Mouse (Mus musculus): ENCODE results near the gene Dip2c.

Dip2c gene

GRCm38 (mm10) chr13:9426267-9426666 is 149.9 kb downstream of the Dip2c start:
- DNase-seq: no peak

GRCm38 (mm10) chr13:9426779-9427178 is 150.5 kb downstream of the Dip2c start:
- DNase-seq: no peak

GRCm38 (mm10) chr13:9429884-9430283 is 153.6 kb downstream of the Dip2c start:
- no peak for DNase-seq

DNA sequence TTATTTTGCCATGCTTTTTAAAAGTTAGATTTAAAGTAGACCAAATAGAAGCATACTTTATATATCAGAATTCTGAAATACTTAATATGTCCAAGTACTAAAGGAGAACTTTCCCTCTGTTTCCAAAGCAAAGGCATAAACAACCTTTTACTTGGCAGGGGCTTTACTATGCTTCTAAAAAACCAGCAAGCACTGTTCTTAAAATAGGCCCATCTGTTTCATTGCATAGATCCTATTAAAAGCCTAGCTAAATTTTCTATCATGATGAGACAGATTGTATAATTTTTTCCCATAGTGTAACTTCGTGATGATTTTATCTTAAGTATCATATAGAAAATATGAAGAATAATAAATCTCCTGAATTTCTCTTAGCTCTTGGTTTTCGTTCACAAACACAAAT is 154.4 kb downstream of the Dip2c start:
- no peak for DNase-seq

DNA sequence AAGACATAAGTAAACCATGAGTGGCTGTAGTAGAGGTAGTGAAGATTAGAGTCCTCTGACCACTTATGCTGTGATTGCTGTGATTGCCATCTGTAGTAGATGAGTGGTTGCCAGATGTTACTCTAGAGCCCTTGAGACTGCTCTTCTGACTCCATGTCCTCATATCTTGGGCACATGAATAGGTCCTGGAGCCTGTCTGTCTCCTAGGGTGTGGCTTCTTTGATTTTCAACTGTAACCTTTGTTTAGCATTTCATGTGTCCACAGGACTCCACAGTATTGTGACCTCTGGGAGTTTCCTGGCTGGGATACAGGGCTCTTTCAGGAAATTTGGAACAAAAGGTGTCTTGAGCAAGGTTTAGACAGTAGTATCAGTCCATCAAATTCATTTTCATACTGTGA is 155.1 kb downstream of the Dip2c start:
- no peak for DNase-seq

DNA sequence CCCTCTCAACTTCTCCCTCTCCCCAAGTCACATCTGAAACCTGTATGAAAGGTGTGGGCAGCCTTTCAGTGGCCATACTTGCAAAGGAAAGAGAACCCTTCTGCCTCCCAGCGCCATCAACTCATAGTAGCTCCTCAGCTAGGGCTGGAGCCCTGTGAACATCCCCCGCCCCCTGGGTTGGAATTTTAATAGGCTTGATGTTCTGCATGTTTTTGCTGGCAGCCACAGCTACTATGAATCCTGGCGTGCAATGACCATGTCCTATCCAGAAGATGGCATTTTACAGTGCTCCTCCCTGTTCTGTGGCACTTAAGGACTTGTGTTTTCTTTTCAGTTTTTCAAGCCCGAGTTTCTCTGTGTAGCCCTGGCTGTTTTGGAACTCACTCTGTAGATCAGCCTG is 166.7 kb downstream of the Dip2c start:
- no peak for DNase-seq

DNA sequence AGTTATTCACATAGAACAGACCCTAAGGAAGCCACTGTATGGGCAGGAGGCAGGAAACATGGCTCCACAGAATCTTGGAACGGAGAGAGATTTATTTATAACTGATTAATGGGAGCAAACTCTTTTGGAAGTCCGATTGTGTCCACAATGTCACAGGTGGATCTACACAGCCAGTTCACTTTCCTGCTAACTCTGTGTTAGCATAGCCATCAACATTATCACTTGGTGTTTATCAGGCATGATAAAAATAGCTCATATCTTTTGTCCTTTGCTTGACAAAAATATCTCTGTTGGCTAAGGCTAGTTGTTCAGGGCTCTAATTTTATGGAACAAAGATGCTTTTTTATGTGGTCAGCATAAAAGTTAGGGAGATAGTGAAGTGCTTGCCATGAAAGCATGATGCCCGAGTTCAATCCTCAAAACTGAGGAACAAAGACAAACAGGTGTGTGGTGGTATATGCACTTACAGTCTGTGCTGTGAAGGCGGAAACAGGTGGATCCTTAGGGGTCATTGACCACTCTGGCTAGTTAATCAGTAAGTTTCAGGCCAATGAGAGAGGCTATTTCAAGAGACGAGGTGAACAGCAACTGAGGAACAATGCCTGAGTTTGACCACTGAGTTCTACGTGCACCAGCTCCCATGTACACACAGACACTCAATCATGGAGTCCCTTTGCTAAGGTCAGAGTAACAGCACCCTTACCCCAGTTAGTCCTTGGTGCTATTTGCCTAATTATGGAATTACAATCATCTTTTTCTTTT is 169.4 kb downstream of the Dip2c start:
- no peak for DNase-seq

DNA sequence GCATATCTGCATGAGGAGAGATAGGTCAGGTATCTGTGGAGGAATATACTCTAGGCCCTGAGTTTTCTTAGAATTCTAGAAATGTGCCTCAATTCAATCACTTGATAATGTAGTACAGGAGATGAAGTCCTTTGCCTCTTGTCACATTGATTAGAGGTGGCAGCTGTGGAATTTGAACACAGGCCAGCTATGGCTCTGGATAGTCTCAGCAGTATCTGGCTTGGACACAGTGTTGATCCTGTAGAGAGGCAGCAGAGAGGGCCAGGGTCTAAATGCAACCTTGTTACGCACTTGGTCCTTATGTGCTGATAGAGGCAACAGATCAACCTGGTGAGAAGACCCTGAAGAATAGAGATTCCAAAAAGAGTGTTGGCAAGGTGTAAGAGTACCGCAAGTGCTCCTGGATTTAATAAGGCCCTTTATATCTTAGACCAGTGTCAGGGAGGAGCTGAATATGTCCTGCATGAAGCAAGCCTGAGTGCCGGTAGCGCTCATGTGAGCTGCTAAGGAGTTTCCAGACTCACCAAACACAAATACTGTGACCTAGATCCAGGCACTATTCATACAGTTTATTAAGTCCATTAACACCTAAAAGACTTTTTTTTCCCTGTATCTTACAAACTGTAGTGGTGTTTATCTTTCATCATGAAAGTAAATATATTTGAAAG is 170.3 kb downstream of the Dip2c start:
- DNase-seq: peak; percentile 53

GRCm38 (mm10) chr13:9450276-9450675 is 173.9 kb downstream of the Dip2c start:
- no peak for DNase-seq

- no peak for DNase-seq
Observed at GRCm38 (mm10) chr13:9451952-9452351, 175.6 kb downstream of the Dip2c start.

GRCm38 (mm10) chr13:9454426-9455177 is 178.3 kb downstream of the Dip2c start:
- no peak for DNase-seq

GRCm38 (mm10) chr13:9455979-9456378 is 179.7 kb downstream of the Dip2c start:
- no peak for DNase-seq

- DNase-seq: no peak
Observed at GRCm38 (mm10) chr13:9457420-9458308, 181.3 kb downstream of the Dip2c start.

- no peak for DNase-seq
Observed at GRCm38 (mm10) chr13:9464457-9464856, 188.1 kb downstream of the Dip2c start.

DNA sequence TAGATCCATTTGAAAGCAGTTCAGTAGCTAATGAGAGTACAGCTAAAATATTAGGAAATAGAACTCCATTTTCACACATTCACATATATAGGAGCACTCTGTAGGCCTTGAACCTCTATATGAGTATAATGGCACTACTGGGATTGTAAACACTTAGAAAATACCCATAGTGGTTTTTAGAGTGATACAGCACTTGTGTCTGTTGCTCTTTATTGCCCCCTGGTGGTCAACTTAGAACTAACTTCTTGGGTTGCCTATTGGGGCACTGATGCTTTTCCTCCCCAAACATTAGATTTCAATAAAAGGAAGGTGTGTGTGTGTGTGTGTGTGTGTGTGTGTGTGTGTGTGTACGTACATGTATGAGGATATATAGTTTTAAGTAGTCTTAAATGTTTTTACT is 190.9 kb downstream of the Dip2c start:
- peak; percentile 77 for DNase-seq

DNA sequence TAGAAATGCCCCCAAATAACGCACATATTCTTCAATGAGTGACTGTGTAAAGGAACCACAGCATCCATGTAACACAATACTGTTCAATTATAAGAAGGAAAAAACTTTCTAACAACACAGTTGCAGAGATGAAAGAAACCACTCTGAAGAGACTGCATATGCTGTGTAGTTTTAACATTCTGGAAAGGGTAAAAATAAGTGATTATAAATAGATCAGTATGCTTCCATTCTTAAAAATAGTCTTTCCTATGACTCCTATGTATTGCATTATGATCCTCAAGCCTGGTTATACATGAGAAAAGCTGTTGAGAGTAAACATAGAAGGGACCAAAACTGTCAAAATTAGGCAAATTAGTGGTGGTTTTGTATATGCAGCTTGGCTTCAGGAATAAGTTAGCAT is 197.1 kb downstream of the Dip2c start:
- no peak for DNase-seq

DNA sequence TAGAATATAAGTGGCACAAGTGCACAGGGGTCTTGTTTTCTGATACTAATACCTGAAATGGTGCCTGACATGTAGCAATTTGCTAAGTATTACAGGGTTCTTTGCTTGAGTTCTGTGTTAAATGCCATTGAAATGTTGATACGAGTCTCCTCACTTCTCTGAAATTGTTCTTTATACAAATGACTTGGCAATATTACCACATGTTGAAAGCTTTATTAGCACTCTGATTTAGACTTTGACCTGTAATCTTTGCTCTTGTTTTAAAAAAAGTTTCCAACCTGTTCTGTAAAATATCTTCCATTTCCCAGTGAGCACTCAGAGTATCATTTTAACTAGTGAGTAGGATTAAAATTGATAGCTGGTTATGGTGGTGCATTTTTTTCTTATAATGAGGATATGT is 205.4 kb downstream of the Dip2c start:
- no peak for DNase-seq

- DNase-seq: no peak
Observed at GRCm38 (mm10) chr13:9489696-9490095, 213.4 kb downstream of the Dip2c start.

- DNase-seq: no peak
Observed at GRCm38 (mm10) chr13:9494726-9495125, 218.4 kb downstream of the Dip2c start.

GRCm38 (mm10) chr13:9504118-9504856 is 228.0 kb downstream of the Dip2c start:
- no peak for DNase-seq

- DNase-seq: no peak
Observed at GRCm38 (mm10) chr13:9538556-9538955, 262.2 kb downstream of the Dip2c start.

DNA sequence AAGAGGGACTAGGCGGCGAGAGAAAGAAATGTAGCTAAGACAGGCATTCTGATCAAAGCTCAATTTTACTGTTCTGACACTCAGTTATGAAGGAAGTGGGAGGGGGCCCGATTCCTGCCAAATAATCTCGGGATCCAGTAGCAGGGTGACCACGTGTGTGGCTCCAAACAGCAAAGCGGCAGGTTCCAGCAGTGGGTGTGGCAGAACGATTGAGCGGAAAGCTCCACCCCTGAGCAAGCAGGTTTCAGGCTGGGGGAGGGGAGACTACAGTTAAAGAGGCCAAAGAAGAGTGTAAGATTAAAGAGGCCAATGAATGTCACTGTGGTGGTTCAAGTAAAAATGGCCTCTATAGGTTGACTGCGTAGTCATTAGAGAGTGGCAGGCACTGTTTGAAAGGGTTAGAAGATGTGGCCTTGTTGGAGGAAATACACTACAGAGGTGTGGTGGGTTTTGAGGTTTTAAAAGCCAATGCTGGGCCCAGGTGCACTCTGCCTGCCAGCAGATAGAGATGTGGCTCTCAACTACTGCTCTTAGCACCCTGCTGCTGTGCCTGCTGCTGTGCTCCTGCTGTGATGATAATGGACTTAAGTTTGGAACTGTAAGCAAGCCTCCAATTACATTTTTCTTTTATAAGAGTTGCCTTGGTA is 271.5 kb downstream of the Dip2c start:
- DNase-seq: no peak

Data from cerebellum, adult 9-10 months (tissue).